Mouse (Mus musculus) liver (tissue): ENCODE measurements around the gene Cdkal1.

Experiments
- DNase-seq: peaks from one replicate; pipeline ENCODE4 v3.0.0-alpha.2; 2020; ENCODE audit warnings: mixed read lengths

Gene Cdkal1

GRCm38 (mm10) chr13:29808383-29808782, 47.1 kb downstream of the Cdkal1 start:
- no peak for DNase-seq

- DNase-seq, result no peak
Measured at GRCm38 (mm10) chr13:29807930-29808329, 47.5 kb downstream of the Cdkal1 start.

GRCm38 (mm10) chr13:29806871-29807270, 48.6 kb downstream of the Cdkal1 start:
- DNase-seq, result no peak

- no peak for DNase-seq
Measured at GRCm38 (mm10) chr13:29805296-29805695, 50.2 kb downstream of the Cdkal1 start.

GRCm38 (mm10) chr13:29804034-29804433, 51.4 kb downstream of the Cdkal1 start:
- no peak for DNase-seq

- DNase-seq, result no peak
Measured at GRCm38 (mm10) chr13:29802699-29803098, 52.8 kb downstream of the Cdkal1 start.

GRCm38 (mm10) chr13:29800078-29800477, 55.4 kb downstream of the Cdkal1 start:
- no peak for DNase-seq

GRCm38 (mm10) chr13:29792112-29792511, 63.4 kb downstream of the Cdkal1 start:
- DNase-seq, result no peak

GRCm38 (mm10) chr13:29791439-29791838, 64.0 kb downstream of the Cdkal1 start:
- DNase-seq, result no peak

- no peak for DNase-seq
Measured at GRCm38 (mm10) chr13:29786984-29787383, 68.5 kb downstream of the Cdkal1 start.

GRCm38 (mm10) chr13:29784894-29785293, 70.6 kb downstream of the Cdkal1 start:
- DNase-seq, result no peak

GRCm38 (mm10) chr13:29781332-29781731, 74.1 kb downstream of the Cdkal1 start:
- DNase-seq, result no peak

- DNase-seq, result no peak
Measured at GRCm38 (mm10) chr13:29780713-29781112, 74.8 kb downstream of the Cdkal1 start.

GRCm38 (mm10) chr13:29779519-29779918, 76.0 kb downstream of the Cdkal1 start:
- no peak for DNase-seq

- DNase-seq, result no peak
Measured at GRCm38 (mm10) chr13:29779116-29779515, 76.4 kb downstream of the Cdkal1 start.

GRCm38 (mm10) chr13:29778124-29778523, 77.3 kb downstream of the Cdkal1 start:
- DNase-seq, result no peak

- DNase-seq, result no peak
Measured at GRCm38 (mm10) chr13:29777225-29777624, 78.2 kb downstream of the Cdkal1 start.

GRCm38 (mm10) chr13:29775603-29776230, 79.8 kb downstream of the Cdkal1 start:
- no peak for DNase-seq

GRCm38 (mm10) chr13:29773563-29773962, 81.9 kb downstream of the Cdkal1 start:
- DNase-seq, result no peak

GRCm38 (mm10) chr13:29772970-29773369, 82.5 kb downstream of the Cdkal1 start:
- no peak for DNase-seq

GRCm38 (mm10) chr13:29769647-29770436, 85.6 kb downstream of the Cdkal1 start:
- DNase-seq, result peak; percentile 43

GRCm38 (mm10) chr13:29768104-29768503, 87.4 kb downstream of the Cdkal1 start:
- DNase-seq, result no peak

- no peak for DNase-seq
Measured at GRCm38 (mm10) chr13:29767587-29767986, 87.9 kb downstream of the Cdkal1 start.

- DNase-seq, result no peak
Measured at GRCm38 (mm10) chr13:29766377-29766776, 89.1 kb downstream of the Cdkal1 start.
